Mouse (Mus musculus) left cerebral cortex, adult 11 months (tissue): ENCODE data around the gene Srrm3.

Source experiments
- DNase-seq: peaks from one replicate; pipeline ENCODE4 v3.0.0; 2022; ENCODE audit warnings: low spot score

The Srrm3 gene

GRCm38 (mm10) chr5:135905320-135906225 is 98.9 kb downstream of the Srrm3 start:
- no peak for DNase-seq

- DNase-seq = no peak
These were observed 100.2 kb downstream of the Srrm3 start for GRCm38 (mm10) chr5:135906846-135907245.

- DNase-seq = no peak
These were observed 100.6 kb downstream of the Srrm3 start for GRCm38 (mm10) chr5:135907256-135907655.

GRCm38 (mm10) chr5:135908185-135908584 is 101.5 kb downstream of the Srrm3 start:
- no peak for DNase-seq

- no peak for DNase-seq
These were observed 102.3 kb downstream of the Srrm3 start for GRCm38 (mm10) chr5:135908989-135909388.

- no peak for DNase-seq
These were observed 103.0 kb downstream of the Srrm3 start for GRCm38 (mm10) chr5:135909646-135910045.

- DNase-seq = no peak
These were observed 104.1 kb downstream of the Srrm3 start for GRCm38 (mm10) chr5:135910813-135911212.

- no peak for DNase-seq
These were observed 105.0 kb downstream of the Srrm3 start for GRCm38 (mm10) chr5:135911633-135912220.

GRCm38 (mm10) chr5:135913201-135913600 is 106.5 kb downstream of the Srrm3 start:
- no peak for DNase-seq

- DNase-seq = no peak
These were observed 107.5 kb downstream of the Srrm3 start for GRCm38 (mm10) chr5:135914156-135914555.

- DNase-seq = no peak
These were observed 109.4 kb downstream of the Srrm3 start for GRCm38 (mm10) chr5:135916051-135916565.

GRCm38 (mm10) chr5:135916601-135917000 is 109.9 kb downstream of the Srrm3 start:
- DNase-seq = no peak

- no peak for DNase-seq
These were observed 110.8 kb downstream of the Srrm3 start for GRCm38 (mm10) chr5:135917327-135918058.

- DNase-seq = no peak
These were observed 111.4 kb downstream of the Srrm3 start for GRCm38 (mm10) chr5:135918059-135918437.

GRCm38 (mm10) chr5:135918593-135918992 is 111.9 kb downstream of the Srrm3 start:
- no peak for DNase-seq

GRCm38 (mm10) chr5:135919902-135920301 is 113.2 kb downstream of the Srrm3 start:
- DNase-seq = no peak

- DNase-seq = no peak
These were observed 117.2 kb downstream of the Srrm3 start for GRCm38 (mm10) chr5:135923901-135924300.
